Mouse (Mus musculus): ENCODE results near the gene Mmp9. TPM values are rescaled to one million over a fixed set of nuclear protein-coding genes. Genes with fewer than 3 reads are reported as not detected.

The Mmp9 gene
- 1 to 10 TPM; 2.0 to 2.1 TPM for total RNA-seq (2021)
- long read RNA-seq, experiment 1, partial matches to known transcripts: 2 of 3 reads
- long read RNA-seq, experiment 1, other reads (novel, unspliced or antisense): 1 of 3 reads
- long read RNA-seq, experiment 2: 0 reads

DNA sequence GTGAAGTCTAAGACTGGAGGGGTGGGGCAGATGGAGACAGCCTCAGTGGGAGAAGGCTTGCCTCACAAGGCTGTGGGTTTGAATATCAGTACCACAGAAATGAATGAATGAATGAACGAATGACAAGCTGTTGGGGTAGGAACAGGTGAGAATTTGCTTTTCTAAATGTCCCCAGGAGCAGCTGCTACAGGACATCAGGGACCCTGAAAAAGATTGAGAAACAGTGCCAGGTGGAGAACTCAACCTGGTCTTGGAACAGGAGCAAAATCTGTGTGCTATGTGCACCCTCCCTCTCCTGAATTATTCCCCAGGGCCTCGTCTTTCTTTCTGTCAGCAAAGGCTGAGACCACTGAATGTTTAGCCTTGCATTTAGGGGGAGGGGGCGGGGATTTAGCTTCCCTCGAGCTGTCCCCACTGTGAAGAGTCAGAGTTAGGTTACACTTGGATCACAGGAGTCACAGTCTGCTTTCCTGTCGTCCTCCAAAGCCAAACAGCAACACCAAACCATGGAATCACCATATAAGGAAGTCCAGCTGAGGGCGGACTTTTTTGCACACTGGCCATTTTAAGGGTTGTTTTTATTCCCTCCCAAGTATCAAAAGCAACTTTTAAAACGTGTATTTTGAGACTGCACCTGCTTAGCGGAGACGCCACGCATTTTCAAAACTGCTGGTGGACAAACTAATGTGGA is at the start of gene Mmp9:
TSS of gene Mmp9 (plus strand) at position 641 of the 691 bp plus-strand sequence.
- DNase-seq (ENCODE audit: low spot score in 2 of 2): no peak

DNA sequence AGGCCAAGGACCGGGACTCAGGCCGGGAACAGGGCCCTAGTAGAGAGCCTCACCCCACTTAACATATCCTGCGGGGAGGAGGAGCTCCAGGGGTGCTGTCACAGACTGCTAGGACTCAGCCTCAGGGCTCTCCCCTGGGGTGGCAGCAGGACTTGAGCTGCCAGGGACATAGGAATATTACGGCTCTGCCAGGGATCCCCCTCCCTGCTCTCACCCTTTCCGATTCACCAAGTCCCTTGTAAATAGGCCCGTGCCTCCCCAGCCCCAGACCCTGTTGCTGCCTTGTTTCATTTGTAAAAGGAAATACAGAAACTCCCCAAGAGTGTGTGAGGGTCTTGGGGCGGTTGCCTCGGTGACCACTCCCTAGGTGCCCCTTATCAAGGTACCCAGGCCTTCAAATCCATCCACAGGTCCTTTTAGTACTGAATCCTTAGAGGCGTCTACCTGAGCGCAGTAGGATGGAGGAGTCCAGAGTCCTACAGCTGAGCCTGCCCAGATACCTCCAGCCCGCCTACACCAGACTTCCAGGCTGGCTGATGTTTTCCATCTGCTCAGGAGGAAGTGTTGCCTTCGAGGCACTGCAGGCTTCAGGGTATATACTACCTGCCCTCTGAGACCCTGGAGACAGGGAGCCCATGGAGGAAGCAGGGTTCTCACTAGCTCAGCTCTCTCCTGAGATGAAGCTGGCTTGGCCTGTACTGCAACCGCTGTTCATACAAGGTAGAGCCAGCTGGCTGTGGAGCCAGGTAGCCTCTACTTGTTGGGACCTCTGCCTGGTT is 49.3 kb upstream of the Mmp9 start:
- DNase-seq (ENCODE audit: low spot score in 2 of 2): peak in 1 of 2 experiments; percentile 7

DNA sequence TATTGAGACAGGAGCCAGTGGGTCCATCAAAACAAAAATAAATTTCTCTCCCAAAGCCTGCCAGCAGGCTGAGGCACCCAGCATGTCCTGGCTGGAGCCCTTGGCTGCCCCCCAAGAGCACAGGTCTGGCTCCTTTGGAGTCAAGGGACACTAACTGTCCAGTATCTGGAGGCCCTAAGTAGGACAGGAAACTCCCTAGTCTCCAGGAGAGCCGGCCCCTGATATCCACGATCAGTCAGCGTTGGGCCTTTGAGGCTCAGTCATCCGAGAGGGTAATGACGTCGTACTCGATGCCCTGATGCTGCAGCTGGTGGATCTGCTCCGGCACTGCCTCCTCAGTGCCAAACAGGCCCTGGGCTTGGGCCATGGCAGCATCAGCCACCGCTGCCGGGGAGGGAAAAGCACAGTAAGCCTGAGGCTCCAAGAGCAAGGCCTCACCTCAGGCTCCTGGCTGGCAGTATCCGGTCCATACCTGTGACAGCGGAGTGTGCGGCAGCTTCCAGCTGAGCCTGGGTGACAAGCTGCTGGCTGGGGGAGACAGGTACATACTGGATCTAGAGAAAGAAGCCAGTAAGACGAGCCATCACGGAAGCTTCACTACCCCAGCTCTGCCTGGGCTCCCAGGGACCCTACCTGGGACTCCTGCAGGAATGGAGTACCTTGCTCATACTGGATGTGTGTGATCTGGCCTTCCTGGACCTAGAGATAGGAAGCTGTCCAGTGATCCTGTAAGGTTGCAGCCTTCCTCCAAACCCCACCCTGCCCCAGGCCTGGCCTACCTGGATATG is 48.5 kb upstream of the Mmp9 start:
- peak in 1 of 2 experiments; percentile 10 for DNase-seq (ENCODE audit: low spot score in 2 of 2)

DNA sequence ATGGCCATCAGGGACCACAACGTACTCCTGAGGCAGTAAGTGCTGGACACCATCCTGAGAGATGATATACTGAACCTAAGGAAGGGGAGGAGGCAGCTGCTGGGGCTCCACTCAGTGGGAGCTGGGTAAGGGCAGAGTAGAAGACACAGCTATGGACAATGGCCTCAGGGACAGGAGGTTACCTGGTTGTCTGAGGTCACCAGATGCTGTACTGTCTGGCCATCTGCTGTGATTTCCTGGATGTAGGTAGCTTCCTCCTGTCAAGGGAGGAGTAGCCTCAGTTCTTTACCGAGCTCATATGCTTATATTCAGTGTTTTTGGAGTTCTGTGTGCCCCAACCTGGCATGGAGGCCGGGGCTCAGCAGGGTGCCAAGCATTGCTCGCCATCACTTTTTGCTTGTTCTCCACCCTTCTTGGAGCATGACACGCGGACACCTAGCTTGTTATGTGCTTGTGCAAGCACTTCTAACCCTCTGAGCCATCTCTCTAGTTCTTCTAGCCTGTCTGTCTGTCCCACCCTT is 47.8 kb upstream of the Mmp9 start:
- peak in 1 of 2 experiments; percentile 2 for DNase-seq (ENCODE audit: low spot score in 2 of 2)

DNA sequence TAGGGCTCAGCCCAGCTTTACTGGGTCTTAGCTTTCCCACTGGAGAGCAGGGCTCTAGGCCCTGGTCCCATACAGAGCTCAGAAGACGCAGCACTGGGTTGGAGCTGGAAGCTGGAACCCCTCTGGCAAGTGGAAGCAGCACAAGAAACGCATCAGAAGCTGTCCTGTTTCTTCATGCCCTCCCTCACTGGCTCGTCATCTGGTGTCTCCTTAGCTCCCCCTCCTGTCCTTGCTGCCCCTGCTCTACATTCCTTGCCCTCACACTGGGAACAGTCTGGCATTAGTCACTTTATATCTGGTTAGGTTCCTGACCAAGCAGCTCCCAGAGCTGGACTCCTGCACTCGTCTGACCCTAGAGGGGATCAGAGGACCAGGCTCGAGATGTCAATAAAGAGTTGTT is 46.5 kb upstream of the Mmp9 start:
- no peak for DNase-seq (ENCODE audit: low spot score in 2 of 2)

DNA sequence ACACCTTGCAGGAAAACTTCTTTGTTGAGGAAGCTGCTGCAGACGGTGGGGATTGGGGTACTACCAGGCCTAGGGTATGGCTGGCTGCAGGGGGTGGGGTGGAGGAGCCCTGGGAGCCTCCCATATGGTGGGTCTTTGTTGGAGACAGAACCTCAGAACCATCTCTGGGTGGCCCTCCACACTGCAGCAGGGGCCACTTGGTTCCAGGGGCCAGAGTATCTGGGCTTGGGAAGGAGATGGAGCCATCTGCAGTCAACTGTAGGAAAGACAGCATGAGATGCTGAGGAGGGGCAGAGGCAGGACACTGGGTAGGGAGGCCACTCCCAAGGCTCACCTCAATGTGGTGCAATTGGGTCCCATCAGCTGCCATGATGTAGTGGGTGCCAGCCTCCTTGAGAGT is 45.9 kb upstream of the Mmp9 start:
- DNase-seq (ENCODE audit: low spot score in 2 of 2): no peak

DNA sequence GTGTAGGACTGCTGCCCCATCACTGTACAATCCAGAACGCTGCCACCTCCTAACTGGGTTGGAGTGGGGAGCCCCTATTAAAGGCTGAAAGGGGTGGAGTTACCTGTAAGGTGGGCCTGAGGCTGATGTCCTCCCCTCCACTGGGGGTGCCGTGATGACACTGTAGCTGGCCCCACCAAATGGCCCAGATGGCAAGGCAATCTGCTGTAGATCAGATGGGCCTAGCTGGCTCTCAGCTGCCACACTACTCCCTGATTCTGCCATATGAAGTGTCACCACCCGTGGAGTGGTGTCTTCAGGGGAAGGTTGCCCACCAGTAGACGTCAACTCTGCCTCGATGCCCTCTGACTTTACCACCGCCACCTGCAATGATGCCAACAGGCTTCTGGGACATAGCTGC is 44.7 kb upstream of the Mmp9 start:
- DNase-seq (ENCODE audit: low spot score in 2 of 2): no peak

DNA sequence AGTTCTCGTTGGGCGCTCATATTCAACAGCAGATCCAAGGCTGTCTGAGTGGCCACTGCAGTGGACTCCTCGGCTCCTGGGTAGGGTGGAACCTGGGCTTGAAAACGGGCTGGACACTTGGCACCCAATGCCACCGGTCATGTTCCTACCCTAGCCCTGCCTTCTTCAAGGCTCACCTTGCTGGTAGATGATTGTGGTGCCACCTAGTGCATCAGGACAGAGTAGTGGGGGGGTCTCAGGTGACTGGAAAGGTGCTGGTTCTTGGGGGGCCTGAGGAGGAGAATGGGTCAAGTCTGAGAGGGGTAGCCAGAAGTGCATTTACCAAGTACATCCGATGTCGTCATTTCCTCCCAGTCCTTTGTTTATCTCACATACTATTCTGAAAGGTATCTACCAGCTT is 42.6 kb upstream of the Mmp9 start:
- DNase-seq (ENCODE audit: low spot score in 2 of 2): no peak

DNA sequence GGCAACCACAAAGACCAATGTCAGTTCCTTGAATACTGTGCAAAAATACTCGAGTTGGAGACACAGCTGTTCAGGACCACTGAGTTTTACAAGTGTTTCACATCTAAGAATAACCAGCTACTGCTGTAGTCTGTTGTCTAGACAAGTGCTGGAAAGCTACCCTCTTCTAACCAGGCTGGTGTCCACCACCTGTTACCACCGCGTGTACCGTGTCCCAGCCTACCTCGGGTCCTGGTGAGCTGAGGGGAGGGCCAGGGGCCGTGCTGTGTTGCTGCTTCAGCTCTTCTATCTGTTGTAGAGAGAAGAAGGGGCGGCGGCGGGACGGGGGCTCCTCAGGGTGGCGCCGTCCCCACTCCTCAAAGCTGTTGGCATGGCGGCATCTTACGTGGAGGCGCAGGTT is 41.5 kb upstream of the Mmp9 start:
- no peak for DNase-seq (ENCODE audit: low spot score in 2 of 2)

DNA sequence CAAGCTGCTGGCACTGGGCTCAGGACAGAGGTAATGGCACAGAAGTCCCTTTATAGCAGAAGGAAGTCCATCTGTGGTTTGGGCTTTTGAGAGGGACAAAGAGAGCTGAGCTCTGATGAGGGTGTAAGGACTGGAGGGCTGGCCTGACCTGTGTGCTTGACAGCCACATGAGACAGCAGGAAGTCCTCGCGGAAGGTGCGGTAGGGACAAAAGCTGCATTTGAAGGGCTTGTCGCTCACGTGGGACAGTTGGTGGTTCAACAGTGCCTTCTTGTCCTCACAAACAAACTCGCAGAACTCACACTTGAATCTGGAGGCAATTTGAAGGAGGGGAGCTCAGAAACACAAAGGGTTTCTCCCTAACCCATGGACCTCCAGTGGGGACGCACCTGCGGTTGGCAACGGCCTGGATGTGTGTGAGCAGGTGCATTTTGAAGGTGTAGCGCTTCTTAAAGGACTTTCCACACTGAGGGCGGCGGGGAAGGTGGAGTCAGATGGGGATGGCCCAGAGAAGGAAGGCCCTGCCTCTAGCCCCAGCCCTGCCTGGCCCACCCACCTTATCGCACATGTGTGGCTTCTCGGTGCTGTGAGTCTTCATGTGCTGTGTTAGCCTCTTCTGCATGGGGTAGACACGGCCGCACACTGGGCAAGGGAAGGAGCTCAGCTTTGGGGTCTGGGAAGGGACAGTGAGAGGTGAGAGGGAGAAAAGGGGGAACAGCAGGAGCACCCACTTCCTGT is 40.7 kb upstream of the Mmp9 start:
- DNase-seq (ENCODE audit: low spot score in 2 of 2): no peak

DNA sequence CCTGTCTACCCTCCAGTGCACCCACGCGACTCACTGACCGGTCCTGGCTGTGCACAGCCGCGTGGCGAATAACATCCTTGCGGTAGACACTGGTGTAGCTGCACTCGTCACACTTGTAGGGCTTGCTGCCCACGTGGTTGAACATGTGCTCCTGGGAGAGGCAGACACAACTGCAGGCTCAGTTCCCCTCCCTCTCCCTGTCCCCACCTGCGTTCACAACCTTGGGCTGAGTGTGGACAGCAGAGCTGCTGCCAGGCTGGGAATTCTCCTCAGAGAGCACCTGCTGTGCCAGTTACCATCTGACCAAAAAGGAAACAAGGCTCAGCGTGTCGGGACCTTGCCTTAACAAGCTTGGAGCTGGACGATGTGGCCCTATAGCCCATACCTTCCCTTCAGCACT is 39.2 kb upstream of the Mmp9 start:
- DNase-seq (ENCODE audit: low spot score in 2 of 2): no peak

DNA sequence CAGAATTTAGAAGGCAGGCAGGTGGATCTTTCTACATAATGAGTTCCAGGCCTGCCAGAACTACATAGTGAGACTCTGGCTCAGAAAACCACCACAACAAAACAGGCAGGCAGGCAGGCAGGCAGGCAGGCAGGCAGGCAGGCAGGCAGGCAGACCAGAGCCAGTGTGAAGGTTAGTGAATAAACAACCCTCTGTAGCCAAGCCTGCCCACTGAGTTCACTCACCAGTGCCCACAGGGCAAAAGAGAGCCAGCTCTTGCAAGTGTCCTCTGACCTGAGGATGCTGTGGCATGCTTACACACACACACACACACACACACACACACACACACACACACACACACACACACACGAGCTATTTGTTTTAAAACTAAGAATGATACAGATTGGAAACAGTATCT is 37.1 kb upstream of the Mmp9 start:
- DNase-seq (ENCODE audit: low spot score in 2 of 2): no peak

DNA sequence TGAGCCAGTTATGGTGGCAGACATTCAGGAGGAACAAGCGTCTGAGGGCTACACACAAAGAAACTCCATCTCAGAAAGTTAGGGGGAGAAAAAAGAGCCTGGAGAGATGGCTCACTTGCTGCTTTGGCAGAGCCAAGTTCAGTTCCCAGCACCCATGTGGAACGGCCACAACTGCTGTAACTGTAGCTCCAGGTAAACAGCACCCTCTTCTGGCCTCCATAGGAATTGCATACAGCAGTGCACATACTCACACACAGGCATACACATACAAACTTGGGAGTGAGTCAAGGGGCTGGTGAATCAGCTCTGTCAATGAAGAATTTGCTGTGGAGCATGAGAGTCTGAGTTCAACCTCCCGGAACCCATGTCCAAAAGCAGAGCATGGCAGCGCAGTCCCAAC is 34.5 kb upstream of the Mmp9 start:
- no peak for DNase-seq (ENCODE audit: low spot score in 2 of 2)

DNA sequence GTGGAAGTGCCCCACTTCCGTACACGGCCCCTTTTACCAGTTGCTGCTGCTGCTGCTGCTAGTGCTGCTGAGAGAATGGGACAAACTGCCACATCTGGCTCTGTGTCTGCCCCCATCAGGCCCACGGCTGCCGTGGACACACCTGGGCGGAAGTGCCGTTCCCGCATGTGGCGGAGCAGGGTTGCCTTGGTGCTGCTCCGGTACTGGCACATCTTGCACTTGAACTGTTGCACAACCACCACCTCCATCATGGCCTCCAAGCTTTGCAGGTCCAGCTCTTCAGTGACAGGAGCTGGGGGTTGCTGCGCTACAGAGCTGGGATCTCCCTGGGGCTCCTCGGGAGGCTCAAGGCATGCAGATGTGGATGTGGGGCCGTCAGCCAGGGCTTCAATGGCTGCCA is 33.1 kb upstream of the Mmp9 start:
- DNase-seq (ENCODE audit: low spot score in 2 of 2): no peak

DNA sequence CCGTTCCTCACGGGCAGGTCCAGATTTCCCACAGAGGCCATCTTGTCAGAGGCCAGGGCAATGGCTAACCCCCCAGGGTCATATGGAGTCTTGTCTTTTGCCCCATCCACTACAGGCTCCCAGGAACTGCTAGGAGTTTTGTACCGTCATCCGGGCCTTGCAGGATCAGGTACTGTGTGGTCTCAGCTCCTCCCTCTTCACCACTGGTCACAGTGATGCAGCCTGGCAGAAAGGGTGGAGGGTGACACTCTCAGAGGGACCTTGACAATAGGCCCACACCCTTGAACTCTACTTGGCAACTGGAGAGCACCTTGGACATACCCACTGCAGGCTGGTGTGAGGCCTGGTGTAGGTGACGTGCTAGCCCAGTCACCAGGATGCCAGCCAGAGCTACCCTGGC is 32.6 kb upstream of the Mmp9 start:
- no peak for DNase-seq (ENCODE audit: low spot score in 2 of 2)

DNA sequence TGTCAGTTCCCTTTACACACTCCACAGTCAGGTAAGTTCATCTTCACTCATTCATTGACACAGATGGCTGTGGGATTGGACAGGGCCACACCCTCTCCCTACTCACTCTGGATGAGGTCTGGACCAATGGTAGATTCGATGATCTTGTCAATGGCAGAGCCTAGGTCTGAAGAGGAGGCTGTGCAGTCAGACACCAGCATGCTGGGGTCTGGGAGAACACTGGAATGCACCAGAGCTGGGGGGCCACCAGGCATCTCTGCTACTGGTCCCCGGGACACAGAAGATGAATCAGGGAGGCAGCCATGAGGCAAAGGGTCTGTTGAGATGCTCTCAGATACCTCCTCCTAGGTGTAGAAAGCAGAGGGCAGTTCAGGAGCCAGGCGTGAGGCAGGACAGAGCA is 31.5 kb upstream of the Mmp9 start:
- no peak for DNase-seq (ENCODE audit: low spot score in 2 of 2)

DNA sequence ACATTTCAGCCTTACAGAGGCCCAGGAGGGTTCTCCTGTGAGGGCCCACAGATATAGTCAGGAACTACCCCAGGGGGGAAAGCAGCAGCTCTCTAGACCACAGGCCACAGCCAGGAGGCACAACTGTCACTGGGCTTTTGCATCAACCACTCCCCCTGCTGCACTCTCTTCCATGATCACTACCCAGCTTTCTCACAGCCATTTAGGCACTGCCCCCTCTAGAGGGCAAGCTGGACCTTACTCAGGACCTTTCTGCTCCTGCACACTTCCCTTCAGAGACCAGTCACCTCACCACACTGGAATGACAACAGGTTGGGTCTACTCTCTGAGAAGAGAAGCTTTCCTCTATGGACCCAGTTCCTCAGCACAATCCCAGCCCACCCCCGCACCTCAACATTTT is 31.0 kb upstream of the Mmp9 start:
- DNase-seq (ENCODE audit: low spot score in 2 of 2): no peak

DNA sequence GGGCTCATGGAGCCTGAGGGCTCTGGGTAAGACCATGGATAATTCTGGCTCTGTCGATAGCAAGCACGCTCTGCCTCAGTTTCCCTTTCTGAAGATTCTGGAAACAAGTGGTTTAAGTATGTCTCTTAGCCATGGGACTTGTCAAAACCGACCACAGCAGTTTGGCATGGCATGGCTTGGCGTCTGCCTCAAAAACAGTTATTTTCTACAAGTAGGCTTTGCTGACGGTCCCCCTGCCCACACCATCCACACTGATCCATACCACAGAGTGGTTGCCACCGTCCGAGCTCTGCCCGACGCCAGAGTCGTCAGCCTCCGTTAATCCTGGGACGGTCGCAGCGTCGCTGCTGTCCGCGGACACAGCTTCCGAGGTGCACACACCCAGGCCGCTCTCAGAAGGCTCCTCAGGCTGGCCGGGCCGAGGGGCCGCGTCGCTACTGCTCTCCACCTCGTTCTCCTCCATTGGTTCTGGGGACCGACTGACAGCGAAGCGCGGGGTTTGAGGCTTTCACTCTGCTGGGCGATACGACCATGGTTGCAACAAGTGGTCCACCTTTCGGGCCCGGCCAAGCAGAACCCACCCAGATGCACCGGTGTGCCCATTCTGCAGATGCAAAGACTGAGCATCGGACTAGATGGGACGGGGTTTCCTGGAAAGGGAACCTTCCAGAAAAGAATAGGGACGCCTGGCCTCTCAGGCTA is 30.1 kb upstream of the Mmp9 start:
- DNase-seq (ENCODE audit: low spot score in 2 of 2): peak in 1 of 2 experiments; percentile 41

DNA sequence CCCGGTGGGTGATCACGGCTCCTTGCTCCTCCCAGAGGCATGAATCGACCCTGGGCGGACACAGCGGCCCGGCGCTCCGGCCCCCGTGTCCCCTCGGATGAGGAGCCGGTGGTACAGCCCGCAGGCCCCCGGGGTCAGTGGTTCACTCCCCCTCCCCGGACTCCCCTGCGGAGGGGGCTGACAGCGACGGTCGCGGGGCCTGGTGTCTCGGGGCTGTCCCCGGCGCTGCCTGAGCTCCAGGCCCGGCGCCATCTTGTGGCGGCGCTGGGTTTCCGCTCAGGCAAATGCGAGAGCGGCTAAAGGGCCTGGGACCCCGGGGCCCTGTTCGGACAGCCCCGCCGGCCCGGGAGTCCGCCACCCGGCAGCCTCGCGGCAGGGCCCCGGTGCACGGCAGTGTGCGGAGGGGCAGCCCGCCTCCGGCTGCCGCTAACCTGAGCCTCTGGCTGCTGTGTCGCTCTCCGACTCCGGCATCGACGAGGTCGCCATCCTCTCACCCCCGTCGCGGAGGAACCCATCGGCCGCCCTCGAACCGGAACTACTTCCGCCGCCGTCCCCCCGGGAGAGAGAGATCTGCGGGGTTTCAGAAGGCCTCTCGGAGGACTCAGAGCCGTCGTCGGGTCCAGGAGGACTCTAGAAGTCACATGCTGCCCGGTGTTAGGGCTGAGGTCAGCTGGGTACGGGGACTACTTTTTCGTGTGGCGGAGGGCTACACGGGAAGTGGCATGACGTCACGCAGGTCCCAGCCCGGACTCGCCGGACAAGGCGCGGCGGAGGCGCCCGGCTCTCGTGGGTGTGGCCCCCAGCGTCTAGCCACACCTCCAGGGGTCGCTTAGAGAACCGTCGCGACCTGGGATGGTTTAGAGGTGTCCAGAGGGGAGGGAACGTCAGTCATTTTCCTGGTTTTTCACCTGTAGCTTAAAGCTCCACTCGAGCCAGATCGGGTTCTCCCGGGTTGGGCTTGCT is 29.2 kb upstream of the Mmp9 start, which contains the start of gene Zfp335:
TSS of gene Zfp335 (minus strand) at position 672 of the 963 bp plus-strand sequence.
- DNase-seq (ENCODE audit: low spot score in 2 of 2): peak; percentile 85 to 93
